Mouse (Mus musculus) neural tube, embryonic 12.5 days (tissue): ENCODE results near the gene Defb43. TPM values are rescaled to one million over a fixed set of nuclear protein-coding genes. Genes with fewer than 3 reads are reported as not detected.
A peak's percentile ranks its signal among the peaks of the same experiment; 100 is the strongest.

ENCODE experiments used
- ATAC-seq: fragments of 200-750 bp; cut with Nextera tagmentation; 2 replicates; pipeline ENCODE4 v1.8.0; 2017; ENCODE audit warnings: low read depth, mild to moderate bottlenecking, moderate TSS enrichment, moderate library complexity; ENCODE audit not compliant: low FRiP score
- H3K27ac ChIP-seq: fragments of 300-500 bp; sonication (generic); 2 replicates; pipeline ENCODE4 v1.5.1; 2016
- H3K27me3 ChIP-seq: fragments of 300-500 bp; sonication (generic); replicated peaks from 2 replicates; pipeline ENCODE4 v1.6.1; 2016; ENCODE audit warnings: mild to moderate bottlenecking
- H3K36me3 ChIP-seq: fragments of 300-500 bp; sonication (generic); 2 replicates; pipeline ENCODE4 v1.6.1; 2016; ENCODE audit warnings: mild to moderate bottlenecking
- H3K4me1 ChIP-seq: fragments of 300-500 bp; sonication (generic); 2 replicates; pipeline ENCODE4 v1.6.1; 2016
- H3K4me2 ChIP-seq: fragments of 300-500 bp; sonication (generic); replicated peaks from 2 replicates; pipeline ENCODE4 v1.6.1; 2016; ENCODE audit warnings: mild to moderate bottlenecking
- H3K4me3 ChIP-seq: fragments of 300-500 bp; sonication (generic); 2 replicates; pipeline ENCODE4 v1.5.1; 2016
- H3K9ac ChIP-seq: fragments of 300-500 bp; sonication (generic); 2 replicates; pipeline ENCODE4 v1.6.1; 2016; ENCODE audit warnings: mild to moderate bottlenecking
- H3K9me3 ChIP-seq: fragments of 300-500 bp; sonication (generic); 2 replicates; pipeline ENCODE4 v1.6.1; 2016; ENCODE audit warnings: mild to moderate bottlenecking
- WGBS: fragments of 180-500 bp; shearing (Covaris S2); methylation state at CpG from one replicate; pipeline ENCODE4 v1.1.7; 2016; 5-methylcytosine and 5-hydroxymethylcytosine counted together
- polyA plus RNA-seq: library from polyadenylated mRNA; unstranded; fragments of >200 nt; fragmentation: Nextera tagmentation; extraction: Ambion mirVana; gene quantifications from 2 replicates; pipeline ENCODE4 v1.2.1, GENCODE M21; 2016

Defb43 gene
- polyA plus RNA-seq, result not detected in 2 replicates

DNA sequence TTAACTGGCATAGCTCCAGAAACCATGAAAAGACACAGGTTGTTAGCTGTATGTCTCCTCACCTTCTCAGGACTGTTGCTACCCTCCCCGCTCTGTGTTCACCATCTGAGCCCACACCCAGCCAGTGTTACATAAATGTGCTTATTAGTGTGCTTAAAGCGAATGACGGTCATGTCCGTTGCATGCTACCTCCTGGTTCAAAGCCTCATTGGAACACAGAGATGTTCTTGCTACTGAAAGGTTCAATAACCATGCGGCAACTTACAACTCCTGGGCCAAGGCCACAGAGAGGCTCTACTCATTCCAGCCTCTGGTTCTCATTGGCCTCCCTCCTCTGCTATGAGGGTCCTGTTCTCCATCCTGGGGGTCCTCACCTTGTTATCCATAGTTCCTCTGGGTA is at the start of gene Defb43:
TSS of gene Defb43 (plus strand) at position 301 of the 400 bp plus-strand sequence.
- WGBS, result 95% methylated on average over 5 of the region's 5 CpGs
- no peak for ATAC-seq
- no peaks in the 10 kb centered on the region for H3K36me3 ChIP-seq

DNA sequence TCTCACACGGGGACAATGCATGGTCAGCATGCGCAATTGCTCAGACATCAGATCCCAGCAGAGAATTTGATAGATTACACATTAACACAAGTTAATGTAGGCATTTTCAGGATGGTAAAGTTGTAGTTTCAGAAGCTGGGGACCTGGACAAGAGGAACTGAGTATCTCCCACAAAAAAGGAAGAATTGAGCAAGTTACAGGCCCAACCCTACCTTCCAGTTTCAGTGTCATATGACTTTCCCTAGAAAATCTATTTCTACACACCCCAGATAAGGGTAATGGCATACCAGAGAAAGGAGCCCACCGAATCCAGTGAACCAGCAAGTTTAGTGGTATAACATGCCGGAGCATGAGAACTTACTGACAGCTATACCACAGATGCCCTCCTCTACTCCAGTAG is 47.9 kb upstream of the Defb43 start:
- Histone ChIP-seq H3K4me1 (peaks cover 7% of the 10 kb centered on the region; the same call in 1 of the 2 replicates), H3K27ac (no peak overlapping the region), H3K27me3 (no peaks in the 10 kb centered on the region), H3K4me3 (no peak overlapping the region), H3K36me3 (peaks cover 11% of the 10 kb centered on the region), H3K4me2 (no peak overlapping the region), H3K9me3 (no peaks in the 10 kb centered on the region), H3K9ac (no peak overlapping the region)
- 81% methylated on average over 4 of the region's 4 CpGs for WGBS
- no peak for ATAC-seq

More for the DNA sequence above, at the start of gene Defb43:
- H3K27me3 ChIP-seq, result no peaks in the 10 kb centered on the region
- H3K4me2 ChIP-seq, result no peak within 1 kb of the TSS
- no peaks in the 10 kb centered on the region for H3K9me3 ChIP-seq
- no peak within 1 kb of the TSS for H3K27ac ChIP-seq
- H3K9ac ChIP-seq, result no peak within 1 kb of the TSS
- no peaks in the 10 kb centered on the region for H3K4me1 ChIP-seq
- no peak within 1 kb of the TSS for H3K4me3 ChIP-seq

GRCm38 (mm10) chr14:62965342-62965741 is 46.2 kb upstream of the Defb43 start:
- peak overlapping the region; percentile 49; the same call in 1 of the 2 replicates for H3K4me2 ChIP-seq
- no peak overlapping the region for H3K4me3 ChIP-seq
- peaks cover 7% of the 10 kb centered on the region; the same call in 1 of the 2 replicates for H3K4me1 ChIP-seq
- H3K27me3 ChIP-seq, result no peaks in the 10 kb centered on the region
- H3K36me3 ChIP-seq, result no peaks in the 10 kb centered on the region
- no peak overlapping the region for H3K9ac ChIP-seq
- no peak for ATAC-seq
- WGBS, result 81% methylated on average over 5 of the region's 5 CpGs
- no peak overlapping the region for H3K27ac ChIP-seq
- no peaks in the 10 kb centered on the region for H3K9me3 ChIP-seq

- H3K9me3 ChIP-seq, result no peaks in the 10 kb centered on the region
- ATAC-seq, result no peak
- no peak overlapping the region; the same call in 1 of the 2 replicates for H3K4me3 ChIP-seq
- no peaks in the 10 kb centered on the region for H3K27me3 ChIP-seq
- peak overlapping the region; percentile 49 for H3K4me2 ChIP-seq
- no peak overlapping the region for H3K27ac ChIP-seq
- no peaks in the 10 kb centered on the region for H3K36me3 ChIP-seq
- 20% methylated on average over 15 of the region's 15 CpGs for WGBS
- peaks cover 7% of the 10 kb centered on the region; the same call in 1 of the 2 replicates for H3K4me1 ChIP-seq
- no peak overlapping the region for H3K9ac ChIP-seq
Measured at GRCm38 (mm10) chr14:62965811-62966520, 45.6 kb upstream of the Defb43 start.

DNA sequence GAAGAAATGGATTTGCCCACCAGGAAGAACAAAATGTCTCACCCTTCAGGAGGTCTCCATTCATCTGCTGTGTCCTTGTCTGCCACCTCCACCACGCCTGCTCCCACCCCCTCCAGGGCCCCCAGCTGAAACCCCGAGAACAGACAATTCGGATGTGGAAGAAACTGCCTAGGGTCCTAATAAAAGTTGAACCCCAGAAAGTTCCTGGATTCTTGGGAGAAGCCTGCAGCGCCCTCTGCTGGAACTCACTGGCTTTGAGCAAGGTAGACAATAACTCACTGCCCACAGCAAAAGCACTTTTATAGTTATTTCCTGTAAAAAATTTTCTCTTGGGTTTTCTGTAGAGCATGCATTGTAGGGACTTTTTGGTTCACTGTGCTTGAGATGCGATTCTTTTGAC is 36.5 kb upstream of the Defb43 start:
- H3K27ac ChIP-seq, result no peak overlapping the region
- 10% methylated on average over 5 of the region's 5 CpGs for WGBS
- H3K4me1 ChIP-seq, result no peaks in the 10 kb centered on the region
- H3K9ac ChIP-seq, result no peak overlapping the region
- H3K27me3 ChIP-seq, result no peaks in the 10 kb centered on the region
- no peaks in the 10 kb centered on the region for H3K9me3 ChIP-seq
- H3K36me3 ChIP-seq, result no peaks in the 10 kb centered on the region
- no peak overlapping the region for H3K4me3 ChIP-seq
- 0 out of 2 replicates have a peak overlapping the region, but pooled peaks have one; percentile 15 for H3K4me2 ChIP-seq
- no peak for ATAC-seq

- ATAC-seq, result no peak
- no peak overlapping the region for H3K4me3 ChIP-seq
- WGBS, result 95% methylated on average over 1 of the region's 1 CpGs
- no peak overlapping the region for H3K4me2 ChIP-seq
- no peak overlapping the region for H3K9ac ChIP-seq
- H3K4me1 ChIP-seq, result no peaks in the 10 kb centered on the region
- no peaks in the 10 kb centered on the region for H3K9me3 ChIP-seq
- no peaks in the 10 kb centered on the region for H3K27me3 ChIP-seq
- H3K36me3 ChIP-seq, result no peaks in the 10 kb centered on the region
- no peak overlapping the region for H3K27ac ChIP-seq
Measured at GRCm38 (mm10) chr14:62979815-62980214, 31.8 kb upstream of the Defb43 start.

- no peak within 1 kb of the TSS for H3K9ac ChIP-seq
- H3K27ac ChIP-seq, result no peak within 1 kb of the TSS
- 0 out of 2 replicates have a peak, but pooled peaks cover 6% of the 10 kb centered on the region for H3K9me3 ChIP-seq
- no peaks in the 10 kb centered on the region for H3K36me3 ChIP-seq
- no peak for ATAC-seq
- no peaks in the 10 kb centered on the region for H3K27me3 ChIP-seq
- no peak within 1 kb of the TSS for H3K4me2 ChIP-seq
- H3K4me1 ChIP-seq, result no peaks in the 10 kb centered on the region
- WGBS, result 65% methylated on average over 1 of the region's 1 CpGs
- no peak within 1 kb of the TSS for H3K4me3 ChIP-seq
Measured at GRCm38 (mm10) chr14:62984410-62984809, 27.2 kb upstream of the Defb43 start, which contains the start of gene Defb48. Gene Defb48 (minus strand): TSS chr14:62984510.

GRCm38 (mm10) chr14:62991271-62991670 is 20.3 kb upstream of the Defb43 start:
- 83% methylated on average over 3 of the region's 3 CpGs for WGBS
- Histone ChIP-seq H3K36me3 (no peaks in the 10 kb centered on the region), H3K4me2 (no peak overlapping the region), H3K4me1 (no peaks in the 10 kb centered on the region), H3K27ac (no peak overlapping the region), H3K9me3 (0 out of 2 replicates have a peak, but pooled peaks cover 7% of the 10 kb centered on the region), H3K9ac (no peak overlapping the region), H3K27me3 (no peaks in the 10 kb centered on the region), H3K4me3 (no peak overlapping the region)
- no peak for ATAC-seq

DNA sequence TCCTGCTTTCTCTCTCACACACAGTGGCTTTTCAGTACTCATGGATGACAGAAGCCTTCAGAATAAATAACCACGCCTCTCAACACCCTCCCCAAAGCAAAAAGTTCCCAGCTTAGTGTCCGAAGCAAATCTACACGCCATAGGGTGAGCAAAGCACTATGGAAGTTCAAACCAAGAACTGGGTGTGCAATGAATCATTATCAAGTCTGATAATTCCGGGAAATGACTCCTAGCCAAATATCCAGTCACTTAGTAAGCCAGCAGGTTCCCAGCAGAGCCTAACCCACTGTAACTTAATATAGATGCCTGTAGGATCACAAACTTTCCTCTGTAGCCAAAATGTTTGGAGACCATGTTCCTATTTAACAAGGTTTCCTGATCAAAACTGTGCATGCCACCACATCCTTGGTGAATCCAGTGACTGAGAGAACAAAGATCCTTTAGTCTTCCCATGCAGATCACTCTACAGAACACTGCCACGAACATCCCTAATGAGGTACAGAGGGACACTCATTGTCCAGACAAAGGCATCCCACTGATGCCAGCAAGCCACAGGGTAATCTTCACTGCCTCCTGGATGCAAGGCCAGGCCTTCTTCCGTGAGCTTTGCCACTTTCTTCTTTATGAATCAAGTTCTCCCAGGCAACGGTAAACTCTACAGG is 19.6 kb upstream of the Defb43 start:
- H3K9me3 ChIP-seq, result 0 out of 2 replicates have a peak, but pooled peaks cover 7% of the 10 kb centered on the region
- no peak for ATAC-seq
- no peak overlapping the region for H3K4me2 ChIP-seq
- H3K27me3 ChIP-seq, result no peaks in the 10 kb centered on the region
- no peak overlapping the region for H3K27ac ChIP-seq
- H3K9ac ChIP-seq, result no peak overlapping the region
- no peaks in the 10 kb centered on the region for H3K4me1 ChIP-seq
- 71% methylated on average over 7 of the region's 7 CpGs for WGBS
- H3K4me3 ChIP-seq, result no peak overlapping the region
- no peaks in the 10 kb centered on the region for H3K36me3 ChIP-seq

- ATAC-seq, result no peak
- H3K27me3 ChIP-seq, result no peaks in the 10 kb centered on the region
- no peaks in the 10 kb centered on the region for H3K4me1 ChIP-seq
- no peaks in the 10 kb centered on the region for H3K36me3 ChIP-seq
- H3K9me3 ChIP-seq, result no peaks in the 10 kb centered on the region
- 88% methylated on average over 8 of the region's 8 CpGs for WGBS
- no peak within 1 kb of the TSS for H3K27ac ChIP-seq
- H3K4me3 ChIP-seq, result no peak within 1 kb of the TSS
- no peak within 1 kb of the TSS for H3K9ac ChIP-seq
- H3K4me2 ChIP-seq, result no peak within 1 kb of the TSS
Measured at GRCm38 (mm10) chr14:62997777-62998176, 13.8 kb upstream of the Defb43 start, which contains the start of gene Defb47. Gene Defb47 (plus strand): TSS chr14:62998077.

DNA sequence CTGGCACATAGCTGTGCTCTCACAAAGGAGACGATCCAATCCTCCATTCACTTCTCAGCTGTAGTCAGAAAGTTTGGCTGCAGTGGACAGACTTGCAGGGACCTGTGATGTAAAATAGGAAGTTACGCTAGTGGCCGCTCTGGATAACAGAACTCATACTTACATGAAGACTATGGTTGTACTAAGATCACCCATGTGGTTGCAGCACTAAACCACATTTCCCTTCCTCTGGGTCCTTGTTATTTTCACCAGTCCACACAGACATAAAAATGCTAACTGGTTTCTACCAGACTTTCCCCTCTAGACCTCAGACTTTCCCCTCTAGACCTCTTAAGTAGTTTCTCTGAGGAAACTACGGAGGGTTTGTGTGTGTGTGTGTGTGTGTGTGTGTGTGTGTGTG is 12.6 kb upstream of the Defb43 start:
- no peak overlapping the region for H3K4me3 ChIP-seq
- H3K9ac ChIP-seq, result no peak overlapping the region
- H3K36me3 ChIP-seq, result no peaks in the 10 kb centered on the region
- no peaks in the 10 kb centered on the region for H3K27me3 ChIP-seq
- 91% methylated on average over 4 of the region's 4 CpGs for WGBS
- H3K4me1 ChIP-seq, result no peaks in the 10 kb centered on the region
- no peak for ATAC-seq
- H3K4me2 ChIP-seq, result no peak overlapping the region
- H3K9me3 ChIP-seq, result no peaks in the 10 kb centered on the region
- H3K27ac ChIP-seq, result no peak overlapping the region

- Histone ChIP-seq H3K27me3 (no peaks in the 10 kb centered on the region), H3K27ac (no peak overlapping the region), H3K9me3 (no peaks in the 10 kb centered on the region), H3K4me1 (no peaks in the 10 kb centered on the region), H3K4me2 (no peak overlapping the region), H3K36me3 (no peaks in the 10 kb centered on the region), H3K4me3 (no peak overlapping the region), H3K9ac (no peak overlapping the region)
- 83% methylated on average over 2 of the region's 2 CpGs for WGBS
- ATAC-seq, result no peak
Measured at GRCm38 (mm10) chr14:63002588-63002987, 9.0 kb upstream of the Defb43 start.
